Mouse (Mus musculus): ENCODE results near the gene Cacna1e. TPM values are rescaled to one million over a fixed set of nuclear protein-coding genes. Genes with fewer than 3 reads are reported as not detected.

Gene Cacna1e
- polyA plus RNA-seq, 1 experiment from 2014 or later: 0.19 TPM

- no peak for DNase-seq (ENCODE audit: low spot score)
- Histone ChIP-seq H3K27me3 (replicated peaks; ENCODE audit: insufficient read depth, low read length) (no peaks in the 10 kb centered on the region), H3K4me3 (ENCODE audit: low read depth, low read length) (no peak overlapping the region), H3K4me2 (replicated peaks; ENCODE audit: low read depth, low read length) (no peak overlapping the region), H3K36me3 (ENCODE audit: insufficient read depth, low read length) (no peaks in the 10 kb centered on the region), H3K9ac (replicated peaks; ENCODE audit: low read depth) (no peak overlapping the region), H3K4me1 (ENCODE audit: insufficient read depth, low read depth, low read length) (no peaks in the 10 kb centered on the region), H3K9me3 (ENCODE audit: low read length) (no peaks in the 10 kb centered on the region), H3K27ac (ENCODE audit: low read length) (no peak overlapping the region)
- no peak for ATAC-seq
- no peak for TF ChIP-seq CTCF (IDR thresholded peaks at IDR 0.05)
- TF ChIP-seq EP300 (IDR thresholded peaks at IDR 0.05): no peak
- WGBS: 38% methylated on average over 2 of the region's 2 CpGs
Observed at GRCm38 (mm10) chr1:154677677-154678076, 206.6 kb downstream of the Cacna1e start.

GRCm38 (mm10) chr1:154663721-154664120, 220.6 kb downstream of the Cacna1e start:
- Histone ChIP-seq H3K4me3 (ENCODE audit: low read depth, low read length) (no peak overlapping the region), H3K9me3 (ENCODE audit: low read length) (no peaks in the 10 kb centered on the region), H3K27me3 (replicated peaks; ENCODE audit: insufficient read depth, low read length) (no peaks in the 10 kb centered on the region), H3K9ac (replicated peaks; ENCODE audit: low read depth) (no peak overlapping the region), H3K27ac (ENCODE audit: low read length) (no peak overlapping the region), H3K4me2 (replicated peaks; ENCODE audit: low read depth, low read length) (no peak overlapping the region), H3K4me1 (ENCODE audit: insufficient read depth, low read depth, low read length) (no peaks in the 10 kb centered on the region), H3K36me3 (ENCODE audit: insufficient read depth, low read length) (no peaks in the 10 kb centered on the region)
- ATAC-seq: no peak
- TF ChIP-seq CTCF (IDR thresholded peaks at IDR 0.05) (no peak), EP300 (IDR thresholded peaks at IDR 0.05) (no peak)
- no peak for DNase-seq (ENCODE audit: low spot score)

- TF ChIP-seq CTCF (IDR thresholded peaks at IDR 0.05): no peak
- TF ChIP-seq EP300 (IDR thresholded peaks at IDR 0.05): no peak
- 66% methylated on average over 5 of the region's 5 CpGs for WGBS
- ATAC-seq (no peak; the same call in 1 of the 2 replicates), DNase-seq (ENCODE audit: low spot score) (peak; percentile 15)
- H3K27me3 ChIP-seq (replicated peaks; ENCODE audit: insufficient read depth, low read length): no peaks in the 10 kb centered on the region
- no peak overlapping the region for H3K4me2 ChIP-seq (replicated peaks; ENCODE audit: low read depth, low read length)
- H3K4me1 ChIP-seq (ENCODE audit: insufficient read depth, low read depth, low read length): no peaks in the 10 kb centered on the region
- H3K9ac ChIP-seq (replicated peaks; ENCODE audit: low read depth): no peak overlapping the region
- no peaks in the 10 kb centered on the region for H3K36me3 ChIP-seq (ENCODE audit: insufficient read depth, low read length)
- no peak overlapping the region for H3K4me3 ChIP-seq (ENCODE audit: low read depth, low read length)
- no peaks in the 10 kb centered on the region for H3K9me3 ChIP-seq (ENCODE audit: low read length)
- H3K27ac ChIP-seq (ENCODE audit: low read length): no peak overlapping the region
Observed at GRCm38 (mm10) chr1:154661977-154662376, 222.3 kb downstream of the Cacna1e start.

GRCm38 (mm10) chr1:154661221-154661864, 223.0 kb downstream of the Cacna1e start:
- no peaks in the 10 kb centered on the region for H3K27me3 ChIP-seq (replicated peaks; ENCODE audit: insufficient read depth, low read length)
- DNase-seq (ENCODE audit: low spot score): no peak
- H3K4me1 ChIP-seq (ENCODE audit: insufficient read depth, low read depth, low read length): no peaks in the 10 kb centered on the region
- no peaks in the 10 kb centered on the region for H3K36me3 ChIP-seq (ENCODE audit: insufficient read depth, low read length)
- no peak overlapping the region for H3K27ac ChIP-seq (ENCODE audit: low read length)
- no peak for ATAC-seq
- WGBS: 61% methylated on average over 7 of the region's 7 CpGs
- no peak overlapping the region for H3K4me3 ChIP-seq (ENCODE audit: low read depth, low read length)
- TF ChIP-seq CTCF (IDR thresholded peaks at IDR 0.05) (no peak), EP300 (IDR thresholded peaks at IDR 0.05) (no peak)
- no peak overlapping the region for H3K9ac ChIP-seq (replicated peaks; ENCODE audit: low read depth)
- H3K4me2 ChIP-seq (replicated peaks; ENCODE audit: low read depth, low read length): no peak overlapping the region
- no peaks in the 10 kb centered on the region for H3K9me3 ChIP-seq (ENCODE audit: low read length)

GRCm38 (mm10) chr1:154657366-154657765, 226.9 kb downstream of the Cacna1e start:
- TF ChIP-seq CTCF (IDR thresholded peaks at IDR 0.05) (no peak), EP300 (IDR thresholded peaks at IDR 0.05) (no peak)
- WGBS: 54% methylated on average over 5 of the region's 5 CpGs
- H3K9me3 ChIP-seq (ENCODE audit: low read length): no peaks in the 10 kb centered on the region
- H3K36me3 ChIP-seq (ENCODE audit: insufficient read depth, low read length): no peaks in the 10 kb centered on the region
- H3K27ac ChIP-seq (ENCODE audit: low read length): no peak overlapping the region
- no peak for DNase-seq (ENCODE audit: low spot score)
- no peak for ATAC-seq
- H3K4me1 ChIP-seq (ENCODE audit: insufficient read depth, low read depth, low read length): no peaks in the 10 kb centered on the region
- H3K4me3 ChIP-seq (ENCODE audit: low read depth, low read length): no peak overlapping the region
- no peak overlapping the region for H3K9ac ChIP-seq (replicated peaks; ENCODE audit: low read depth)
- no peaks in the 10 kb centered on the region for H3K27me3 ChIP-seq (replicated peaks; ENCODE audit: insufficient read depth, low read length)
- no peak overlapping the region for H3K4me2 ChIP-seq (replicated peaks; ENCODE audit: low read depth, low read length)

- no peak for DNase-seq (ENCODE audit: low spot score)
- WGBS: 71% methylated on average over 2 of the region's 2 CpGs
- ATAC-seq: no peak
- Histone ChIP-seq H3K9me3 (ENCODE audit: low read length) (no peaks in the 10 kb centered on the region), H3K27me3 (replicated peaks; ENCODE audit: insufficient read depth, low read length) (no peaks in the 10 kb centered on the region), H3K27ac (ENCODE audit: low read length) (no peak overlapping the region), H3K36me3 (ENCODE audit: insufficient read depth, low read length) (no peaks in the 10 kb centered on the region), H3K9ac (replicated peaks; ENCODE audit: low read depth) (no peak overlapping the region), H3K4me3 (ENCODE audit: low read depth, low read length) (no peak overlapping the region), H3K4me2 (replicated peaks; ENCODE audit: low read depth, low read length) (no peak overlapping the region), H3K4me1 (ENCODE audit: insufficient read depth, low read depth, low read length) (no peaks in the 10 kb centered on the region)
- TF ChIP-seq EP300 (IDR thresholded peaks at IDR 0.05) (no peak), CTCF (IDR thresholded peaks at IDR 0.05) (no peak)
Observed at GRCm38 (mm10) chr1:154653951-154654350, 230.3 kb downstream of the Cacna1e start.

All from lung, postnatal 0 days (tissue).